Mouse (Mus musculus) liver, embryonic 11.5 days (tissue): ENCODE data around the gene Rps19bp1. TPM values are rescaled to one million over a fixed set of nuclear protein-coding genes. Genes with fewer than 3 reads are reported as not detected.

ENCODE experiments used
- ATAC-seq: fragments of 200-750 bp; cut with Nextera tagmentation; replicated peaks from 2 replicates; pipeline ENCODE4 v1.8.0; 2017; ENCODE audit warnings: moderate number of reproducible peaks, mild to moderate bottlenecking, moderate TSS enrichment, moderate library complexity; ENCODE audit not compliant: low FRiP score
- DNase-seq: peaks from one replicate; pipeline ENCODE4 v3.0.0-alpha.2; 2017; ENCODE audit warnings: low spot score
- H3K27ac ChIP-seq: fragments of 300-500 bp; sonication (generic); 2 replicates; pipeline ENCODE4 v1.5.1; 2014; ENCODE audit warnings: mild to moderate bottlenecking, low read depth, low read length, control low read depth
- H3K27me3 ChIP-seq: fragments of 300-500 bp; sonication (generic); replicated peaks from 2 replicates; pipeline ENCODE4 v1.6.1; 2014; ENCODE audit warnings: low read length, mixed read lengths; ENCODE audit not compliant: control insufficient read depth, insufficient read depth
- H3K36me3 ChIP-seq: fragments of 300-500 bp; sonication (generic); 2 replicates; pipeline ENCODE4 v1.6.1; 2014; ENCODE audit warnings: mild to moderate bottlenecking, low read length, moderate library complexity, mixed read lengths; ENCODE audit not compliant: control insufficient read depth, insufficient read depth
- H3K4me1 ChIP-seq: fragments of 300-500 bp; sonication (generic); replicated peaks from 2 replicates; pipeline ENCODE4 v1.6.1; 2014; ENCODE audit warnings: low read length, mixed read lengths; ENCODE audit not compliant: control insufficient read depth, insufficient read depth
- H3K4me2 ChIP-seq: fragments of 300-500 bp; sonication (generic); 2 replicates; pipeline ENCODE4 v1.6.1; 2014; ENCODE audit warnings: mild to moderate bottlenecking, control low read depth, moderate library complexity
- H3K4me3 ChIP-seq: fragments of 300-500 bp; sonication (generic); 2 replicates; pipeline ENCODE4 v1.5.1; 2014; ENCODE audit warnings: low read depth, low read length, control low read depth
- H3K9ac ChIP-seq: fragments of 300-500 bp; sonication (generic); 2 replicates; pipeline ENCODE4 v1.6.1; 2014; ENCODE audit warnings: low read depth, low read length, control low read depth
- H3K9me3 ChIP-seq: fragments of 300-500 bp; sonication (generic); 2 replicates; pipeline ENCODE4 v1.6.1; 2016; ENCODE audit warnings: low read length, inconsistent platforms, mixed read lengths; ENCODE audit not compliant: control insufficient read depth
- WGBS: fragments of 180-500 bp; shearing (Covaris S2); extraction: QIAGEN DNeasy Blood & Tissue Kit; methylation state at CpG from one replicate; pipeline ENCODE4 v1.1.7; 2014; 5-methylcytosine and 5-hydroxymethylcytosine counted together
- polyA plus RNA-seq: library from polyadenylated mRNA; unstranded; fragments of >200 nt; fragmentation: Nextera tagmentation; extraction: Ambion mirVana; gene quantifications from 2 replicates; pipeline ENCODE4 v1.2.1, GENCODE M21; 2014

Rps19bp1 gene
- polyA plus RNA-seq, 1 experiment from 2014 or later: 80.8 TPM

DNA sequence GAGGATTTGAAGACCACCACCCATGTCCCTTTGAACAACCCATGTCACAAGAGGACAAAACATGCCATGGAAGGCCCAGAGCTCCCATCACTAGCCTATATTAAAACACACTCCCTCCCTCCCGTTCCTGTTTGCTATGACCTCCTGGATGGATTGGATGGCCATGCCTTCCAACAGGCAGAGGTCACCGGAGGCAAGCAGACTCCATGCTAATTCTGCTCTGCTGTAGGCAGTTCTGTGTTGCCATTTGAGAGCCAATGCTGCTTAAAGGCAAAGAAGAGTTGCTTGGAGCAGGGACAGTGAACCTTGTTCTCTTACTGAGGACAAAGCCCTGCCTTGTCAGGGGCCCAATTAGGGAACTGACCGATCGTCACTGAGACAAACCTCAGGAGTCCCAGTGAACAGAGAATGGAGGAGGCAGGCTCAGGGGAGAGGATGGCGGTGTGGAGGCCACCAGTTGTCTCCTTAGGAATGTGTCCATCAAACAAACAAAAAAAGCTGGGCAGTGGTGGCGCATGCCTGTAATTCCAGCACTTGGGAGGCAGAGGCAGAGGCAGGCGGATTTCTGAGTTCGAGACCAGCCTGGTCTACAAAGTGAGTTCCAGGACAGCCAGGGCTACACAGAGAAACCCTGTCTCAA lies 4.6 kb downstream of the Rps19bp1 start:
- Histone ChIP-seq H3K4me1 (peaks cover 41% of the 10 kb centered on the region), H3K4me2 (no peak overlapping the region), H3K9ac (0 out of 2 replicates have a peak overlapping the region, but pooled peaks have one; percentile 46), H3K9me3 (no peaks in the 10 kb centered on the region), H3K4me3 (no peak overlapping the region), H3K27ac (peak overlapping the region; percentile 99), H3K36me3 (peaks cover 28% of the 10 kb centered on the region), H3K27me3 (no peaks in the 10 kb centered on the region)
- DNase-seq (no peak), ATAC-seq (no peak)
- 80% methylated on average over 8 of the region's 8 CpGs for WGBS

DNA sequence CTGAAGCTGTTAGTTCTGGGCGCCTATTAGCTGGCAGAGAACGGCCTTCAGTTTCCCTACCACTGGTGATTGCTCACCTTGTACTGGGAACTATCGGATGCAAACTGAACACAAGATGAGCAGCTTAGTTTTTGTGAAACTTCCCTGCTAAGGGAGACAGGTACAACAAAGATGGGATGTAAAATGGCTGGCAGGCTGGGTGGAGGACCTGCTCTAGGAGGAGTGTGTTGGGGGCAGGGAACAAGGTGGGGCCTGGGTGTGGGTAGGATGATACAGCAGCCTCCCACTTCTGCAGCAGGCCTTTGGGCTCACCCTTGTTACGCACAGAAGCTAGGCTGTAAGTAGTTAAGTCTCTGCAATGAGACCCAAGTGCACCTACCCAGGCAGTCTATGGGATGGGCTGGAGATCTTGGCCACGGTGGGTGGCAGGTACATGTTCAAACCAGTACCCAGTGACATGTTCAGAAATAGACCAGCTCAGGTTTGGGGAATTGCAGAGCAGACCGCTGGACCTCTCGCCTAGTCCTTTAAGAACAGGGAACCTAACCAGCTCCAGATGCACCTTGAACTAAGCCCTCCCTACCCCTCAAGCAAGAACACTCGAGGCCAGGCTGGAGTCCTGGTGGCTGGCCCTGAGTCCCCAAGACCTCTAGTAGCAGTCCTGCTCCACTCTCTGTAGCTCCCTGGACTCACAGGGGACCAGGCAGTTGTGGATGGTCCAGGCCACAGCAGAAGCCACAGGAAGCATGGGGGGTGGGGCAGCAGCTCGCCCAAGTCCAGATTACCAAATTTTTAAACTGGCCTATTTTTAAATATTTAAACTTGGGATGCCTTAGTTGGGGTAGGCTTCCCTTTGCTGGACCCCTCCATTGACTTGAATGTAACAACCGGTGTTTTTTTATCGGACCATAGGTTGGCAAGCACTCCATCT lies 5.6 kb downstream of the Rps19bp1 start:
- no peaks in the 10 kb centered on the region for H3K9me3 ChIP-seq
- H3K9ac ChIP-seq: peak overlapping the region; percentile 100
- WGBS: 47% methylated on average over 11 of the region's 11 CpGs
- ATAC-seq: peak; percentile 73
- H3K36me3 ChIP-seq: peaks cover 28% of the 10 kb centered on the region
- no peaks in the 10 kb centered on the region for H3K27me3 ChIP-seq
- H3K4me2 ChIP-seq: peak overlapping the region; percentile 99
- DNase-seq: peak; percentile 71
- peak overlapping the region; percentile 99; the same call in 1 of the 2 replicates for H3K4me3 ChIP-seq
- peak overlapping the region; percentile 99 for H3K27ac ChIP-seq
- H3K4me1 ChIP-seq: peaks cover 46% of the 10 kb centered on the region

DNA sequence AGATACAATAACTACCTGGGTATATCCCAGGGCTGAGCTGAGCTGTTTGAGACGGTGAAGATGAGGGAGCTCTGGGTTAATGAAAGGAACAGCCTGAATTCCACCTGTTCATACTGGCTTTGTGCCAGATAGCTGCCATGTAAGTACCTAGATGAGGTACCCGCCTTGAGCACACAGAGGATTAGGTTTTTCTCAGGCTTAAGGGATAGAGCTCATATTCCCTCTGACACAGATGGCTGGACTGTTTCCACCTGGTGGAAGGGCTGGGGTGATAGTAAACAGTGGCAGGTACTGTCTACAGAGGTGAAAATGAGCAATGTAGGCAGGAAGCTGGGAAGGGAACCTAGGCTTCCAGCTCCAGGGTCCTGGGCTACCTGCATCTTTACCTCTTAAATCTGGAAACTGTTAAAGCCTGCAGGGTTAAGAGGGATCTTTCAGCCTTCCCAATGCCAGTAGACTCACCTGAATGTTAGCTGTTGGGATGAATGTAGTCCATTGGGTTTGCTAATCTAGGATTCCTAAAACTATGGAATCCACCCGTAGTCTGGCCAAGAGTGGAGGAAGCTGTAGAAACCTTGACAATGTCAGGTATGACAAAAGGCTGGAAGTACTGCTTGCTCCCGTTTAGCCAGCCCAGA lies 6.4 kb downstream of the Rps19bp1 start:
- no peaks in the 10 kb centered on the region for H3K9me3 ChIP-seq
- peaks cover 44% of the 10 kb centered on the region for H3K4me1 ChIP-seq
- peak overlapping the region; percentile 99 for H3K27ac ChIP-seq
- WGBS: 36% methylated on average over 4 of the region's 4 CpGs
- peaks cover 28% of the 10 kb centered on the region for H3K36me3 ChIP-seq
- H3K4me3 ChIP-seq: peak overlapping the region; percentile 99
- ATAC-seq (no peak), DNase-seq (peak; percentile 33)
- H3K4me2 ChIP-seq: peak overlapping the region; percentile 99
- H3K27me3 ChIP-seq: no peaks in the 10 kb centered on the region
- peak overlapping the region; percentile 100 for H3K9ac ChIP-seq

DNA sequence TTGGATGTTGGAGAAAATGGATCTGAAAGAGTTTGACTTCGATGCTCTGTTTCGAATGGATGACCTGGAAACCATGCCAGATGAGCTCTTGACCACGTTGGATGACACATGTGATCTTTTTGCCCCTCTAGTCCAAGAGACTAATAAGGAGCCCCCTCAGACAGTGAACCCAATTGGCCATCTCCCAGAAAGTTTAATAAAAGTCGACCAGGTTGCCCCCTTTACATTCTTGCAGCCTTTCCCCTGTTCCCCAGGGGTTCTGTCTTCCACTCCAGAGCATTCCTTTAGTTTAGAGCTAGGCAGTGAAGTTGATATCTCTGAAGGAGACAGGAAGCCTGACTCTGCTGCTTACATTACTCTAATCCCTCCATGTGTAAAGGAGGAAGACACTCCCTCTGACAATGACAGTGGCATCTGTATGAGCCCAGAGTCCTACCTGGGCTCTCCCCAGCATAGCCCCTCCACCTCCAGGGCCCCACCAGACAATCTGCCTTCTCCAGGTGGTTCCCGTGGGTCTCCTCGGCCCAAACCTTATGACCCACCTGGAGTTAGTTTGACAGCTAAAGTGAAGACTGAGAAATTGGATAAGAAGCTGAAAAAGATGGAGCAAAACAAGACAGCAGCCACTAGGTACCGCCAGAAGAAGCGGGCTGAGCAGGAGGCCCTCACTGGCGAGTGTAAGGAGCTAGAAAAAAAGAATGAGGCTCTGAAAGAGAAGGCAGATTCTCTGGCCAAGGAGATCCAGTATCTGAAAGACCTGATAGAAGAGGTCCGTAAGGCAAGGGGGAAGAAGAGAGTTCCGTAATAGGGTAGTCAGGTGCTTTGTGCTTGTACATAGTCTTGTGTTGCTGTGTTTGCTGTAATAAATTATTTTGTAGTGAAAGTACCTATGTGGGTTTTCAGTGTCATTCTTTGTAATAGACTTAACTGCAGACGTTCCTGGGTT lies 7.2 kb downstream of the Rps19bp1 start:
- H3K9me3 ChIP-seq: no peaks in the 10 kb centered on the region
- 55% methylated on average over 12 of the region's 12 CpGs for WGBS
- H3K27ac ChIP-seq: peak overlapping the region; percentile 99
- H3K27me3 ChIP-seq: no peaks in the 10 kb centered on the region
- H3K4me2 ChIP-seq: peak overlapping the region; percentile 99
- peak overlapping the region; percentile 99 for H3K4me3 ChIP-seq
- H3K9ac ChIP-seq: peak overlapping the region; percentile 100
- ATAC-seq (no peak), DNase-seq (no peak)
- H3K4me1 ChIP-seq: peaks cover 41% of the 10 kb centered on the region
- H3K36me3 ChIP-seq: peaks cover 28% of the 10 kb centered on the region

DNA sequence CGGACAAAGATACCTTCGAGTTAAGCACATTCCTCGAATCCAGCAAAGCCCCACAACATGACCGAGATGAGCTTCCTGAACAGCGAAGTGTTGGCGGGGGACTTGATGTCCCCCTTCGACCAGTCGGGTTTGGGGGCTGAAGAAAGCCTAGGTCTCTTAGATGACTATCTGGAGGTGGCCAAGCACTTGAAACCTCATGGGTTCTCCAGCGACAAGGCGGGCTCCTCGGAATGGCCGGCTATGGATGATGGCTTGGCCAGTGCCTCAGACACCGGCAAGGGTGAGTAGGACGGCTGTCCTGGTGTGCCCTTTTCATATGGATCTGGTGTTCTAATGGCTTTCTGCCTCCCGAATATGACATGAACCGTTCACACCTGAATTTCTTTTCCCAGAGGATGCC lies 7.9 kb downstream of the Rps19bp1 start:
- Histone ChIP-seq H3K27ac (peak overlapping the region; percentile 99), H3K36me3 (peaks cover 28% of the 10 kb centered on the region), H3K4me1 (peaks cover 47% of the 10 kb centered on the region), H3K4me3 (peak overlapping the region; percentile 99), H3K4me2 (peak overlapping the region; percentile 99), H3K9me3 (no peaks in the 10 kb centered on the region), H3K27me3 (no peaks in the 10 kb centered on the region), H3K9ac (peak overlapping the region; percentile 100)
- WGBS: 8% methylated on average over 16 of the region's 16 CpGs
- no peak for ATAC-seq
- peak; percentile 35 for DNase-seq

DNA sequence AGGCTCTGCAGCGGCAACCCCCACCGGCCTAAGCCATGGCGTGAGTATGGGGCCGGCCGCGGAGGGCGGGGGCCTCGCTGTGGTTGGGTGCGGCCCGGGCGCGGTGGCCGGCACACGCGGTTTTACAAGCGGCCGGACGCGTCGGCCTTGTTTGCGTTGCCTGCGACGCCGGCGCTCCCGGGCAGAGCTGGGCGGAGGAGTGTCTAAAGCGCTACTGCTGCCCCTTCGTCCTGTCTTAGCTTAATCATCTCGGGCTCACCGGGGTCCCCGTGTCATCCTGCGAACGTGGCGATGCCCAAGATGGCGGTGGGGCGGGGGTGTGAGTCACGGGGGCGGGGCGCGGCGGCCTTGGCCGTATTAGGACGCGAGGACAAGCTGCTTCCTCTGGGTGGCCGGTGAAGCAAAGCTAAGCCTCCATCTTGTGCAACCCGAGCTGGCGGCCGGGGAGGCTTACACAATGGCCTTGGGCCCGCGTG lies 8.4 kb downstream of the Rps19bp1 start:
- DNase-seq (peak; percentile 86), ATAC-seq (peak; percentile 30)
- 1% methylated on average over 51 of the region's 51 CpGs for WGBS
- H3K4me3 ChIP-seq: peak overlapping the region; percentile 99
- H3K4me1 ChIP-seq: peaks cover 52% of the 10 kb centered on the region
- H3K9ac ChIP-seq: peak overlapping the region; percentile 100
- H3K4me2 ChIP-seq: peak overlapping the region; percentile 99
- no peaks in the 10 kb centered on the region for H3K9me3 ChIP-seq
- peak overlapping the region; percentile 99 for H3K27ac ChIP-seq
- H3K27me3 ChIP-seq: no peaks in the 10 kb centered on the region
- H3K36me3 ChIP-seq: peaks cover 32% of the 10 kb centered on the region

DNA sequence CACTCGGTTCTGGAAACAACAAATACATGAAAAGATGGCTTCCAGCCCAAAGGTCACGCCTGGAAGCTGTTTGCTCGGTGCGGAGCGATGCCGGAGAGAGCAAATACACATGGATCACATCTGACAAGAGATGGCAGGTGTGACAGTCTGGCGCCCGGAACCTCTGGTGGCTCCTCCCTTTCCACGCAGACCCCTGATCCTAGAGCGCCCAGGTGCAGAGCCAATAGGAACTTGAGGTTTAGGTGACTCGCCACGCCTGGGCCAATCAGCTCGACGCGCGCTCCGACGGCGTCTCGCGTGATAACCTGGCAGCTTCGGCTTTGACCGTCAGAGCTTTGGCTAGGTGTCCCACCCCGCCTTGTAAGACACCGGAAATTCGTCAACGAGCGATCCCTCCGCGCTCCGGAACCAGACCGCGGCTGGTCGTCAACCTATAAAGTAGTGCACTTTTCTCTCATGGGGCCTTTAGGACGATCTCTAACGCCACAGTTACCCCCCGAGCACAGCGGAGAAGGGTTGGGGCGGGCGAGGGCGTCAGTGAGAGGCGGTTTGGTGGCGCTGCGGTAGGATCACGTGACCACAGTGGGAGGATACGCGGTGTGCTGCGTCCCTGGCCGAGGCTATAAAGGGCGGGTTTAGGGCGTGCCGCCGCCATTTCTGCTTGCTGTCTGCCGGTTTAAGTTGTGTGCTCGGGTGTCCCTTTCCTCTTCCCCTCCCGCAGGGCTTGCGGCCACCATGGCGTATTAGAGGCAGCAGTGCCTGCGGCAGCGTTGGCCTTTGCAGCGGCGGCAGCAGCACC lies 9.1 kb downstream of the Rps19bp1 start, which contains the start of gene Atf4:
Atf4 (plus strand) TSS at position 338 of the 799 bp plus-strand sequence.
- peak within 1 kb of the TSS; percentile 99 for H3K4me2 ChIP-seq
- peak within 1 kb of the TSS; percentile 100 for H3K9ac ChIP-seq
- DNase-seq (peak; percentile 96), ATAC-seq (peak; percentile 88)
- no peaks in the 10 kb centered on the region for H3K9me3 ChIP-seq
- H3K27me3 ChIP-seq: no peaks in the 10 kb centered on the region
- peak within 1 kb of the TSS; percentile 99 for H3K27ac ChIP-seq
- under 1% methylated on average over 62 of the region's 62 CpGs for WGBS
- H3K4me3 ChIP-seq: peak within 1 kb of the TSS; percentile 99
- H3K4me1 ChIP-seq: peaks cover 58% of the 10 kb centered on the region
- H3K36me3 ChIP-seq: peaks cover 28% of the 10 kb centered on the region
